8 mouse cellular contexts compared by ENCODE assay signal in genomic region chr7:27674522-27675221, GRCm38 (mm10). TPM values are rescaled to one million over a fixed set of nuclear protein-coding genes. Genes with fewer than 3 reads are reported as not detected.
DNase-seq lines count a peak whose midpoint lies in the region; ATAC-seq and TF ChIP-seq lines count a peak whose summit lies in the region.

Map3k10 (minus strand) TSS chr7:27674598.

- H3K9ac ChIP-seq in hindbrain, postnatal 0 days (replicated peaks; ENCODE audit: low read length): peak within 1 kb of the TSS; percentile 96

- H3K9me3 ChIP-seq in hindbrain, postnatal 0 days (ENCODE audit: low read length): no peaks in the 10 kb centered on the region

- peak; percentile 96 for DNase-seq in ZHBTc4 (ENCODE audit: low read depth, low spot score)
- peak; percentile 96 for DNase-seq in gastrocnemius, adult 2 months
- peak; percentile 97 for DNase-seq in hindbrain, postnatal 0 days (ENCODE audit: low spot score)
- peak; percentile 94 to 95 for DNase-seq in left cerebral cortex, adult 2 months (ENCODE audit: extremely low spot score in 1 of 2, low spot score in 2 of 2)
- DNase-seq in right cerebral cortex, adult 2 months (ENCODE audit: low spot score in 2 of 2): peak; percentile 96 to 98
- peak; percentile 91 for DNase-seq in urinary bladder, postnatal 14 days (ENCODE audit: low spot score)

- intact Hi-C loops in gastrocnemius, adult 2 months (cut with DNase I): loop anchor here (2.0 to 5.0 kb wide), 2 partner anchors 14 to 497 kb away; partner anchors contain the start of genes Rab4b and Zfp607b
- intact Hi-C loops in left cerebral cortex, adult 2 months (cut with DNase I): no loop called here

- peaks cover 25% of the 10 kb centered on the region for H3K4me1 ChIP-seq in hindbrain, postnatal 0 days (ENCODE audit: insufficient read depth, low read length)

- WGBS in hindbrain, postnatal 0 days: 2% methylated on average over 23 of the region's 31 CpGs

- H3K36me3 ChIP-seq in hindbrain, postnatal 0 days (ENCODE audit: insufficient read depth, low read length): no peaks in the 10 kb centered on the region

- H3K27ac ChIP-seq in gastrocnemius, adult 2 months: peak within 1 kb of the TSS; percentile 96
- H3K27ac ChIP-seq in hindbrain, postnatal 0 days: peak within 1 kb of the TSS; percentile 91
- peak within 1 kb of the TSS; percentile 94 for H3K27ac ChIP-seq in left cerebral cortex, adult 2 months

- TF ChIP-seq CTCF in gastrocnemius, adult 2 months (IDR thresholded peaks at IDR 0.05): no peak
- TF ChIP-seq CTCF in hindbrain, postnatal 0 days (IDR thresholded peaks at IDR 0.05; ENCODE audit: low read depth): no peak
- no peak for TF ChIP-seq CTCF in left cerebral cortex, adult 2 months (IDR thresholded peaks at IDR 0.05)

- H3K27me3 ChIP-seq in hindbrain, postnatal 0 days (ENCODE audit: insufficient read depth, low read length): no peaks in the 10 kb centered on the region

- peak within 1 kb of the TSS; percentile 87 for H3K4me3 ChIP-seq in gastrocnemius, adult 2 months
- peak within 1 kb of the TSS; percentile 92 for H3K4me3 ChIP-seq in hindbrain, postnatal 0 days (ENCODE audit: low read length)
- H3K4me3 ChIP-seq in left cerebral cortex, adult 2 months: peak within 1 kb of the TSS; percentile 84

- ATAC-seq in common myeloid progenitor, adult 5-6 weeks (replicated peaks; ENCODE audit: low read depth, poor library complexity, severe bottlenecking): peak; percentile 96
- ATAC-seq in hindbrain, postnatal 0 days: peak; percentile 96
- ATAC-seq in megakaryocyte, adult 5-6 weeks (ENCODE audit: poor library complexity, severe bottlenecking): peak; percentile 97

- peak within 1 kb of the TSS; percentile 97 for H3K4me2 ChIP-seq in hindbrain, postnatal 0 days (ENCODE audit: low read depth, low read length)

RNA-seq across cellular contexts. Expression of gene Map3k10, which starts in this region (rescaled TPM):
- 1.8 and 3.3 TPM in 2 replicates for total RNA-seq in common myeloid progenitor, adult 5-6 weeks (2017)
- 10 to 100 TPM; 35.3 to 39.1 TPM for total RNA-seq in gastrocnemius, adult 2 months (2021)
- total RNA-seq in hindbrain, postnatal 0 days (2014; rRNA removed): 141 and 162 TPM in 2 replicates
- polyA plus RNA-seq in hindbrain, postnatal 0 days (2015; fragmentation: Nextera tagmentation; extraction: Ambion mirVana): 21.4 and 22.9 TPM in 2 replicates
- total RNA-seq in left cerebral cortex, adult 2 months (2021): 100 to 1,000 TPM; 202 to 214 TPM
- 1.7 and 2.4 TPM in 2 replicates for total RNA-seq in megakaryocyte, adult 5-6 weeks (2015)
- 2.3 and 4.3 TPM in 2 replicates for total RNA-seq in megakaryocyte, adult 5-6 weeks (2017)

Comparison
In these comparisons a context has a peak if more than half of its experiments do, and no peak if none do; other contexts are left out.
1. Peak in every context shown above with its lines: DNase-seq, ATAC-seq, H3K4me3 ChIP-seq and H3K27ac ChIP-seq.